Mouse (Mus musculus) intestine, embryonic 15.5 days (tissue): ENCODE measurements at regions not wholly inside any gene's neighbourhood (a gene's known extent, or its start where the extent isn't known, plus 50 kb on each side); places are given as distances from the start of the nearest gene placed in this dataset.

ENCODE experiments used
- ATAC-seq: fragments of 200-750 bp; cut with Nextera tagmentation; 2 replicates; pipeline ENCODE4 v1.8.0; 2017; ENCODE audit warnings: moderate TSS enrichment, moderate library complexity
- H3K27ac ChIP-seq: fragments of 300-500 bp; sonication (generic); 2 replicates; pipeline ENCODE4 v1.5.1; 2015; ENCODE audit warnings: mild to moderate bottlenecking, inconsistent platforms
- H3K27me3 ChIP-seq: fragments of 300-500 bp; sonication (generic); replicated peaks from 2 replicates; pipeline ENCODE4 v1.6.1; 2015; ENCODE audit warnings: inconsistent platforms
- H3K36me3 ChIP-seq: fragments of 300-500 bp; sonication (generic); 2 replicates; pipeline ENCODE4 v1.6.1; 2015; ENCODE audit warnings: inconsistent platforms
- H3K4me1 ChIP-seq: fragments of 300-500 bp; sonication (generic); replicated peaks from 2 replicates; pipeline ENCODE4 v1.6.1; 2015; ENCODE audit warnings: inconsistent platforms
- H3K4me2 ChIP-seq: fragments of 300-500 bp; sonication (generic); replicated peaks from 2 replicates; pipeline ENCODE4 v1.6.1; 2015; ENCODE audit warnings: mild to moderate bottlenecking, inconsistent platforms
- H3K4me3 ChIP-seq: fragments of 300-500 bp; sonication (generic); replicated peaks from 2 replicates; pipeline ENCODE4 v1.5.1; 2015; ENCODE audit warnings: inconsistent platforms
- H3K9ac ChIP-seq: fragments of 300-500 bp; sonication (generic); 2 replicates; pipeline ENCODE4 v1.6.1; 2015; ENCODE audit warnings: inconsistent platforms
- H3K9me3 ChIP-seq: fragments of 300-500 bp; sonication (generic); 2 replicates; pipeline ENCODE4 v1.6.1; 2016; ENCODE audit warnings: inconsistent platforms
- WGBS: fragments of 180-500 bp; shearing (Covaris S2); methylation state at CpG from one replicate; pipeline ENCODE4 v1.1.7; 2015; 5-methylcytosine and 5-hydroxymethylcytosine counted together

DNA sequence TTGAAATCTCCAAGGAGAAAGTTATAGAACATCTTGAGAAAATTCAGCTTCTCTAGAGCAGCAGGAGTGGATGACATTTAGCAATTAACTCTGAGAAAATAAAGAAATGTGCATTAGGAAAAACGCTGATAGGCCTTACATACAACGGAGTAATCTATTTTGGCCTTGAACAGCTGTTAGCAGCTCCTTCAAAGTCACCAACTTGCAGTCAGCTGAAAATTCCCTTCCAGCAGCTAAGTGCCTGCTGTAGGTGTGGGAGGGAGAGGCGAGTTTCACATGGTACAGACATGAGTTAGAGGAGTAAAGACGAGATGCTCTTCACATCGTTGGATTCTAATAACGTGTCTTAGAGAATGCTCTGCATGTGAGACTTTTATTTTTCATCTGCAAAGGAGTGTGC is 290.8 kb downstream of the Rpl36a-ps1 start:
- Histone ChIP-seq H3K9ac (no peak overlapping the region), H3K4me3 (no peak overlapping the region), H3K27ac (no peak overlapping the region), H3K9me3 (no peaks in the 10 kb centered on the region), H3K36me3 (no peaks in the 10 kb centered on the region), H3K4me1 (no peaks in the 10 kb centered on the region), H3K27me3 (no peaks in the 10 kb centered on the region), H3K4me2 (no peak overlapping the region)
- ATAC-seq, result no peak
- WGBS, result 84% methylated on average over 6 of the region's 6 CpGs

DNA sequence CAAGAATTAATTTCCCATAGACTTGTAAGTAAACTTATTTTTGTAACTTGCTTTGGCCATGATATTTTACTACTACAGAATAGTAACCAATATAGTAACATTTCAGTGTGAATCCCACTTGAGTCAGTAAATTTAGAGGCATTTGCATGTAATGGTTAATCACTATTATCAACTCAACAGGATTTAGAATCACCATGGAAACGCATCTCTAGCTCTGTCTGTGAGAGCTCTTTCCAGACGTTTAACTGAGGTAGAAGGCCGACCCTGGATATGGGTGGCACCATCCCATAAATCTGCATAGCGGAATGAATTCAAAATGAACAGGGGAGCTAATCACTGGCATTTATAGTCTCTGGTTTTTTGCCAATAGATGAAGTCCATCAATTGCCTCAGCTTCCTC is 337.6 kb downstream of the Rpl36a-ps1 start:
- 79% methylated on average over 4 of the region's 4 CpGs for WGBS
- no peak for ATAC-seq

GRCm38 (mm10) chr14:98654191-98654809 is 339.8 kb downstream of the Rpl36a-ps1 start:
- no peak for ATAC-seq
- no peak overlapping the region for H3K27ac ChIP-seq
- no peak overlapping the region for H3K9ac ChIP-seq
- H3K9me3 ChIP-seq, result no peaks in the 10 kb centered on the region
- H3K4me1 ChIP-seq, result no peaks in the 10 kb centered on the region
- no peaks in the 10 kb centered on the region for H3K27me3 ChIP-seq
- no peak overlapping the region for H3K4me2 ChIP-seq
- H3K4me3 ChIP-seq, result no peak overlapping the region
- 69% methylated on average over 6 of the region's 6 CpGs for WGBS
- no peaks in the 10 kb centered on the region for H3K36me3 ChIP-seq

More for the DNA sequence above, 337.6 kb downstream of the Rpl36a-ps1 start:
- Histone ChIP-seq H3K4me3 (no peak overlapping the region), H3K9ac (no peak overlapping the region), H3K9me3 (no peaks in the 10 kb centered on the region), H3K27me3 (no peaks in the 10 kb centered on the region), H3K4me2 (no peak overlapping the region), H3K36me3 (no peaks in the 10 kb centered on the region), H3K27ac (no peak overlapping the region), H3K4me1 (no peaks in the 10 kb centered on the region)

- no peaks in the 10 kb centered on the region for H3K27me3 ChIP-seq
- 82% methylated on average over 6 of the region's 6 CpGs for WGBS
- H3K9ac ChIP-seq, result no peak overlapping the region
- no peak overlapping the region for H3K4me2 ChIP-seq
- H3K4me1 ChIP-seq, result no peaks in the 10 kb centered on the region
- no peak overlapping the region for H3K27ac ChIP-seq
- no peaks in the 10 kb centered on the region for H3K9me3 ChIP-seq
- no peaks in the 10 kb centered on the region for H3K36me3 ChIP-seq
- no peak for ATAC-seq
- no peak overlapping the region for H3K4me3 ChIP-seq
Observed at GRCm38 (mm10) chr14:98651221-98651620, 342.9 kb downstream of the Rpl36a-ps1 start.

- Histone ChIP-seq H3K9ac (no peak overlapping the region), H3K4me1 (no peaks in the 10 kb centered on the region), H3K27me3 (no peaks in the 10 kb centered on the region), H3K4me3 (no peak overlapping the region), H3K9me3 (no peaks in the 10 kb centered on the region), H3K4me2 (no peak overlapping the region), H3K27ac (no peak overlapping the region), H3K36me3 (no peaks in the 10 kb centered on the region)
- no peak for ATAC-seq
- WGBS, result 66% methylated on average over 4 of the region's 4 CpGs
Observed at GRCm38 (mm10) chr14:98650520-98650919, 343.6 kb downstream of the Rpl36a-ps1 start.

DNA sequence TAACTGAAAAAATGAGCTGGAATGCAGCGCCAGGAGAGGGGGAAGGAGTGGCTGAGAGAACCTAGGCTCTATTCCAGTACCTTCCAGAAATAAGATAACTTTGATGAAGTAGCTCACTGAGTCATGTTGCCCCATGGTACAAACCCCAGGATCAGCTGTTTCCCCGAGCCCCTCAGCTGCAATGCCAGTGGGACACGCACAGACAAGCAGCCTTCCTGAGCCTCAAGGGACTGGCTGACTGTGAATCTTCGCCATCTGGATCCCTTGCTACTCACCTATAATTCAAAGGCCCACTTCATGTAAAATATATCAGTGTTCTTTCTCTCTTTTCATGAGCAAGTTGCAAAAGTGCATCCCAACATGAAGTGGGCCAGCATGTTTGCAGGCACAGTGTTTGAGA is 346.5 kb downstream of the Rpl36a-ps1 start:
- no peak for ATAC-seq
- H3K9ac ChIP-seq, result no peak overlapping the region
- no peaks in the 10 kb centered on the region for H3K4me1 ChIP-seq
- H3K9me3 ChIP-seq, result no peaks in the 10 kb centered on the region
- H3K4me2 ChIP-seq, result no peak overlapping the region
- no peaks in the 10 kb centered on the region for H3K36me3 ChIP-seq
- H3K27me3 ChIP-seq, result no peaks in the 10 kb centered on the region
- 80% methylated on average over 4 of the region's 4 CpGs for WGBS
- H3K27ac ChIP-seq, result no peak overlapping the region
- H3K4me3 ChIP-seq, result no peak overlapping the region

- H3K9ac ChIP-seq, result no peak overlapping the region
- H3K4me3 ChIP-seq, result no peak overlapping the region
- H3K36me3 ChIP-seq, result no peaks in the 10 kb centered on the region
- 41% methylated on average over 1 of the region's 1 CpGs for WGBS
- H3K27ac ChIP-seq, result no peak overlapping the region
- no peaks in the 10 kb centered on the region for H3K4me1 ChIP-seq
- no peaks in the 10 kb centered on the region for H3K9me3 ChIP-seq
- H3K27me3 ChIP-seq, result no peaks in the 10 kb centered on the region
- no peak for ATAC-seq
- no peak overlapping the region for H3K4me2 ChIP-seq
Observed at GRCm38 (mm10) chr14:98643756-98644155, 350.4 kb downstream of the Rpl36a-ps1 start.

DNA sequence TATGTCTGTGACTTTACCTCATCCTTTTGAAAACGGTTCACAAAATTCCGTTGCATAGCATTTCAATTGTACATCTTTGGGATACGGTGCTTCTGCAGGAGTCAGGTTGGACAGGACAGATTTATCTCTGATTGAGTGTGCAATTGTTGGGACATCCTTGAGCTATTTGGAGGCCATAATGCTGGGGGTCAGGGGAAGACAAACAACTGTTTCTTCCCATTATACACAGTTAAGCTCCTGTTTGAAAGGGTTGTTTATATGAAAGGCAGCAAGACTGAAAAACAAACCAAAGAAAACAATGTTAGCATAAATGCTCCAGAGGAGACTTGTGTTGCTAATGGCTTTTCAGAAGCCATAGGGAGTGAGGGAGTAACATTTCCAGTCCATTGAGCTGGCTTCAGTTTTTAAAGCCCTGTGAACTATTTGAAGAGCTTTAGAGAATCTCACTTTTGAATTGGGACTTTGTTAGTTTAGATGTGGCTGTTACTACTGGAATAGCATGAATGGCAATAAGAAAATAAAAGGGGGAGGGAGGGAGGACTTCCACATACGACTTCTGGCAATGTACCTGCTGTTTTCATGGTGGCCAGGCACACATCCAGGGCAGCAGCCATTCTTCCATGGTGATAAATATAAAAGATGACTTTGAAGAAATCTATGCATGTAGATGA is 351.3 kb downstream of the Rpl36a-ps1 start:
- 53% methylated on average over 4 of the region's 4 CpGs for WGBS
- no peaks in the 10 kb centered on the region for H3K36me3 ChIP-seq
- ATAC-seq, result no peak
- no peak overlapping the region for H3K27ac ChIP-seq
- no peak overlapping the region for H3K4me2 ChIP-seq
- H3K4me1 ChIP-seq, result no peaks in the 10 kb centered on the region
- H3K27me3 ChIP-seq, result no peaks in the 10 kb centered on the region
- H3K9me3 ChIP-seq, result no peaks in the 10 kb centered on the region
- no peak overlapping the region for H3K4me3 ChIP-seq
- no peak overlapping the region for H3K9ac ChIP-seq

DNA sequence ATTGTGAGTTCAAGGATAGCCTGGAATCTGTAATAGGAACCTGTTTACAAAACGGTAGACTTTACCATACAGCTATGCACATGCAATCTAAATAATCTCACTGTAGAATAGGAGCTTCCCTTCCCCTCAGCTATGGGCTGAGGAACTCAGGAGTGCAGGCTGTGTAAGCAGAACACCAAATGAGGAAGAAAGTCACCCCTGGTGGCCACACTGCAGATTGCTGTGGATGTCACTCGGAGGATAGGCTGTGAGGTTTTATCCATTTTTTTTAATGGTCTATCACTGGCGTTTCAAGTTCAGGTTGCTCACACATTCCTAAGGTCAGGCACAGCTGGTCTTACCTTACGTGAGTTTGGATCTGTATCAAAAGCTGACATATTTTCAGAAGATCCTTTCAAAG is 365.1 kb downstream of the Rpl36a-ps1 start:
- ATAC-seq, result no peak
- H3K27me3 ChIP-seq, result no peaks in the 10 kb centered on the region
- no peaks in the 10 kb centered on the region for H3K36me3 ChIP-seq
- H3K4me3 ChIP-seq, result no peak overlapping the region
- H3K4me2 ChIP-seq, result no peak overlapping the region
- no peaks in the 10 kb centered on the region for H3K9me3 ChIP-seq
- H3K27ac ChIP-seq, result no peak overlapping the region
- H3K9ac ChIP-seq, result no peak overlapping the region
- WGBS, result 74% methylated on average over 4 of the region's 4 CpGs
- H3K4me1 ChIP-seq, result no peaks in the 10 kb centered on the region

DNA sequence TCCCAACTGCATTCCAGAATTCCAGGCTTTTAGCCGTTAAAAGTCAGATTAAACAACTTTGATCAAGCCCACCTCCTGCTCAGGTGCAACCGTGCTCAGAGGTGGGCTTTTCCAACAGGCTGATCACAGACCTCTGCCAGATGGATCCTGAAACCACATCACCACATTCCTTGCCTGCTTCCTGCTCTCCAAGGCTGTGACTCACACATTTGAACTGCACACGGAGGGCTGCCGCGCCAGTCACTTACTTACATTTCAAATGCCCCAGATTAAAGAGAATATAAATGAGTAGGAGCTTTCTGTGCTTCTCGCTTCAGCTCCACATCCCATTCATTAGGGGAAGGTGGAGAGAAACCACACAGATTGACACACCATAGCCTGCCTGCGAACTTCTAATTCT is 367.6 kb downstream of the Rpl36a-ps1 start:
- no peaks in the 10 kb centered on the region for H3K36me3 ChIP-seq
- no peak for ATAC-seq
- no peak overlapping the region for H3K27ac ChIP-seq
- H3K4me2 ChIP-seq, result no peak overlapping the region
- no peaks in the 10 kb centered on the region for H3K9me3 ChIP-seq
- H3K4me1 ChIP-seq, result no peaks in the 10 kb centered on the region
- WGBS, result 55% methylated on average over 7 of the region's 7 CpGs
- H3K9ac ChIP-seq, result no peak overlapping the region
- H3K4me3 ChIP-seq, result no peak overlapping the region
- no peaks in the 10 kb centered on the region for H3K27me3 ChIP-seq

- Histone ChIP-seq H3K9me3 (no peaks in the 10 kb centered on the region), H3K4me3 (no peak overlapping the region), H3K36me3 (no peaks in the 10 kb centered on the region), H3K9ac (no peak overlapping the region), H3K27me3 (no peaks in the 10 kb centered on the region), H3K4me2 (no peak overlapping the region), H3K4me1 (no peaks in the 10 kb centered on the region), H3K27ac (no peak overlapping the region)
- no peak for ATAC-seq
- WGBS, result 77% methylated on average over 4 of the region's 4 CpGs
Observed at GRCm38 (mm10) chr14:98625867-98626266, 368.3 kb downstream of the Rpl36a-ps1 start.

DNA sequence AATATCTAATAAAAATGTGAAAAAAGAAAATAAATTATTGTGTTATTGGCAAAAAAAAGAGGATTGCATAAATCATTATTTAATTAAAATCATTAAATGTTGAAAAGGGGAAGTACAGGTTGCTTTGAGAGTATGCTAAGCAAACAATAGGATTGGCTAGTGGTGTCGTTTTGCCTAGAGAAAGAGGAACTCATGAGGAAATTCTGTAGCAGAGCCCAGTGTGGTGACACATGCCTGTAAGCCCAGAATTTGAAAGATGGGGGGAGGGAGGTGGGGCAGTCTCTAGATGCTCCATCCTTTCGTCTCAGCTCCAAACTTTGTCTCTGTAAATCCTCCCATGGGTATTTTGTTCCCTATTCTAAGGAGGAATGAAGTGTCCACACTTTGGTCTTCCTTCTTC is 388.3 kb downstream of the Rpl36a-ps1 start:
- Histone ChIP-seq H3K9me3 (no peaks in the 10 kb centered on the region), H3K4me2 (no peak overlapping the region), H3K36me3 (no peaks in the 10 kb centered on the region), H3K4me1 (no peaks in the 10 kb centered on the region), H3K27ac (no peak overlapping the region), H3K9ac (no peak overlapping the region), H3K4me3 (no peak overlapping the region), H3K27me3 (no peaks in the 10 kb centered on the region)
- whole genome bisulfite sequencing, result 59% methylated on average over 2 of the region's 2 CpGs
- no peak for ATAC-seq

- H3K4me3 ChIP-seq, result no peak overlapping the region
- 73% methylated on average over 2 of the region's 2 CpGs for WGBS
- H3K4me2 ChIP-seq, result no peak overlapping the region
- no peaks in the 10 kb centered on the region for H3K9me3 ChIP-seq
- no peak for ATAC-seq
- H3K4me1 ChIP-seq, result no peaks in the 10 kb centered on the region
- no peaks in the 10 kb centered on the region for H3K36me3 ChIP-seq
- no peak overlapping the region for H3K9ac ChIP-seq
- H3K27me3 ChIP-seq, result no peaks in the 10 kb centered on the region
- H3K27ac ChIP-seq, result no peak overlapping the region
Observed at GRCm38 (mm10) chr14:98596252-98596651, 397.9 kb downstream of the Rpl36a-ps1 start.
